Mouse (Mus musculus) kidney, postnatal 0 days (tissue): ENCODE measurements around the gene Smad5. TPM values are rescaled to one million over a fixed set of nuclear protein-coding genes. Genes with fewer than 3 reads are reported as not detected.
A peak's percentile ranks its signal among the peaks of the same experiment; 100 is the strongest.

Source experiments
- ATAC-seq: fragments of 200-750 bp; cut with Nextera tagmentation; replicated peaks from 2 replicates; pipeline ENCODE4 v1.8.0; 2017; ENCODE audit warnings: low read depth, moderate number of reproducible peaks, moderate TSS enrichment, moderate library complexity; ENCODE audit not compliant: low FRiP score
- DNase-seq: peaks from one replicate; pipeline ENCODE4 v3.0.0-alpha.2; 2016; ENCODE audit warnings: low spot score
- H3K27ac ChIP-seq: fragments of 300-500 bp; sonication (generic); 2 replicates; pipeline ENCODE4 v1.5.1; 2014; ENCODE audit warnings: mild to moderate bottlenecking
- H3K27me3 ChIP-seq: fragments of 300-500 bp; sonication (generic); 2 replicates; pipeline ENCODE4 v1.6.1; 2014; ENCODE audit warnings: low read length, mixed read lengths; ENCODE audit not compliant: insufficient read depth
- H3K36me3 ChIP-seq: fragments of 300-500 bp; sonication (generic); 2 replicates; pipeline ENCODE4 v1.6.1; 2014; ENCODE audit warnings: low read length, mixed read lengths; ENCODE audit not compliant: insufficient read depth
- H3K4me1 ChIP-seq: fragments of 300-500 bp; sonication (generic); replicated peaks from 2 replicates; pipeline ENCODE4 v1.6.1; 2014; ENCODE audit warnings: antibody characterized with exemption, low read length, mixed read lengths; ENCODE audit not compliant: insufficient read depth
- H3K4me2 ChIP-seq: fragments of 300-500 bp; sonication (generic); 2 replicates; pipeline ENCODE4 v1.6.1; 2014; ENCODE audit warnings: mild to moderate bottlenecking, low read length, moderate library complexity, mixed read lengths
- H3K4me3 ChIP-seq: fragments of 300-500 bp; sonication (generic); replicated peaks from 2 replicates; pipeline ENCODE4 v1.5.1; 2014; ENCODE audit warnings: low read depth, low read length
- H3K9ac ChIP-seq: fragments of 300-500 bp; sonication (generic); 2 replicates; pipeline ENCODE4 v1.6.1; 2014; ENCODE audit warnings: low read depth, low read length
- H3K9me3 ChIP-seq: fragments of 300-500 bp; sonication (generic); replicated peaks from 2 replicates; pipeline ENCODE4 v1.6.1; 2016; ENCODE audit warnings: low read length, inconsistent platforms, mixed read lengths
- CTCF ChIP-seq: IDR thresholded peaks from 2 replicates; pipeline ENCODE4 v1.5.1; 2016; ENCODE audit warnings: antibody characterized with exemption, low read depth, mild to moderate bottlenecking, moderate library complexity
- WGBS: fragments of 180-500 bp; shearing (Covaris S2); extraction: QIAGEN DNeasy Blood & Tissue Kit; methylation state at CpG from one replicate; pipeline ENCODE4 v1.1.7; 2014; 5-methylcytosine and 5-hydroxymethylcytosine counted together
- polyA plus RNA-seq: library from polyadenylated mRNA; unstranded; fragments of >200 nt; fragmentation: Nextera tagmentation; extraction: Ambion mirVana; gene quantifications from 2 replicates; pipeline ENCODE4 v1.2.1, GENCODE M21; 2015

Gene Smad5
- polyA plus RNA-seq, 1 experiment from 2014 or later: 23.9 TPM

DNA sequence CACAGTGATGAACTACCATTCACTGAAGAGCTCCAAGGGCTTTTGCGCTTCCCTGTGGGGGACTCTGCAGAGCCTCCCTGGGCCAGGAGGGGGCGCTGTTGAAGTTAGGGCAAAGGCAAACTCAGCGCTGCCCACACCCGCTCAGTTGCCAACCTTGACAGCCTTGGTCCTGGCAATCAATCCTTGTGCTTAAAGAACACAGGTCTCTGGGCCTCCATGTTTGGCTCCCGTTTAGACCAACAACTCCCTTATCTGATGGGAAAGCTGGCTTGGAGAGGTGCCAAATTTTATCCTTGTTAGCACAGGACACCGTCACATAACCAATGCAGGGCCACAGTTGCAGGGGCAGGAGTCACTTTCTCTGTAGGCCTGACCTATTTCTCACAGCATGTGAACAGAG, 53.1 kb downstream of the Smad5 start:
- ATAC-seq (no peak), DNase-seq (no peak)
- Histone ChIP-seq H3K36me3 (no peaks in the 10 kb centered on the region), H3K4me1 (peaks cover 12% of the 10 kb centered on the region), H3K27ac (no peak overlapping the region), H3K4me3 (no peak overlapping the region), H3K9ac (no peak overlapping the region), H3K27me3 (peaks cover 24% of the 10 kb centered on the region), H3K4me2 (no peak overlapping the region), H3K9me3 (no peaks in the 10 kb centered on the region)
- whole genome bisulfite sequencing: 63% methylated on average over 6 of the region's 6 CpGs
- peak; percentile 47 for TF ChIP-seq CTCF

DNA sequence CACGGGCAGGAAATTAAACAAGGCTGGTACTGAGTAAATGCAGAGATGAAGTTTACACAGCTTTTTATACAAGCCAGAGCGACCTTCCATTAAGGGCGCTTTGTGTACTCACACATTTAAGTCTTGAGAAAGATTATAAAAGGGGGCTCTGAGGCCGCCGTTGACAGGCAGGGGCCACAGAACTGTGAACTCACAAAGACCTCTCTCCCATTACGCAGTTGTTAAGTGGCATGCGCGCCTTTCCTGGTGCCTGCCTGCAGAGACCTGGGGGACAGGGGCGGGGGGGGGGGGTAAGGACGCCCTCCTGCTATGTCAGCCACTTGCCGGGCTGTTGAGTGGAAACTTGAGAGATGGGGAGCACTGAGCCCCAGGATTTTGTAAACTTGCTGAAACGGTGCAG, 54.4 kb downstream of the Smad5 start:
- TF ChIP-seq CTCF: no peak
- WGBS: 59% methylated on average over 12 of the region's 12 CpGs
- Histone ChIP-seq H3K9me3 (no peaks in the 10 kb centered on the region), H3K9ac (no peak overlapping the region), H3K36me3 (no peaks in the 10 kb centered on the region), H3K27me3 (peaks cover 18% of the 10 kb centered on the region; the same call in 1 of the 2 replicates), H3K4me1 (peaks cover 12% of the 10 kb centered on the region), H3K4me2 (no peak overlapping the region), H3K4me3 (no peak overlapping the region), H3K27ac (no peak overlapping the region)
- no peak for ATAC-seq
- no peak for DNase-seq

DNA sequence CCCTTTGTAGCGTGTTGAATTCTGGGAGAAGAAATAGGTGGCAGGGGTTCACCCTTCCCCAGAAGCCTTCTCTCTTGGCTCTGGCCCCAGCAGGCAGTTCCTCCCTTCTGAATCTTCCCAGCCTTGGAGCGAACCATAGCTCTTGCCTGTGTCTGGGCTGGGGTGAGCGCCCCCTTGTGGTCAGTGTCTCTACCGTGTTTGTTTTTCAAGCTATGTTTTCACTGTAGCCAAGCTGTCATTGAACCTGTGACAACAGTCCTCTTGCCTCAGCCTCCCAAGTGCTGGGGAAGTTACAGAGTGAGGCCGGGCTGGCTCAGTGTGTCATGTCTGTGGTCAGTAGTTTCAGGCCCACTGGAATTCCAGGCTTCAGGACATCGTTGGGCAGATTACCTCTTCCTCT, 55.7 kb downstream of the Smad5 start:
- Histone ChIP-seq H3K9ac (no peak overlapping the region), H3K9me3 (no peaks in the 10 kb centered on the region), H3K27ac (no peak overlapping the region), H3K4me3 (no peak overlapping the region), H3K36me3 (no peaks in the 10 kb centered on the region), H3K27me3 (peaks cover 7% of the 10 kb centered on the region; the same call in 1 of the 2 replicates), H3K4me1 (peaks cover under 1% of the 10 kb centered on the region; the same call in 1 of the 2 replicates), H3K4me2 (no peak overlapping the region)
- ATAC-seq (no peak), DNase-seq (peak; percentile 85)
- peak; percentile 93 for TF ChIP-seq CTCF
- 29% methylated on average over 6 of the region's 6 CpGs for WGBS

DNA sequence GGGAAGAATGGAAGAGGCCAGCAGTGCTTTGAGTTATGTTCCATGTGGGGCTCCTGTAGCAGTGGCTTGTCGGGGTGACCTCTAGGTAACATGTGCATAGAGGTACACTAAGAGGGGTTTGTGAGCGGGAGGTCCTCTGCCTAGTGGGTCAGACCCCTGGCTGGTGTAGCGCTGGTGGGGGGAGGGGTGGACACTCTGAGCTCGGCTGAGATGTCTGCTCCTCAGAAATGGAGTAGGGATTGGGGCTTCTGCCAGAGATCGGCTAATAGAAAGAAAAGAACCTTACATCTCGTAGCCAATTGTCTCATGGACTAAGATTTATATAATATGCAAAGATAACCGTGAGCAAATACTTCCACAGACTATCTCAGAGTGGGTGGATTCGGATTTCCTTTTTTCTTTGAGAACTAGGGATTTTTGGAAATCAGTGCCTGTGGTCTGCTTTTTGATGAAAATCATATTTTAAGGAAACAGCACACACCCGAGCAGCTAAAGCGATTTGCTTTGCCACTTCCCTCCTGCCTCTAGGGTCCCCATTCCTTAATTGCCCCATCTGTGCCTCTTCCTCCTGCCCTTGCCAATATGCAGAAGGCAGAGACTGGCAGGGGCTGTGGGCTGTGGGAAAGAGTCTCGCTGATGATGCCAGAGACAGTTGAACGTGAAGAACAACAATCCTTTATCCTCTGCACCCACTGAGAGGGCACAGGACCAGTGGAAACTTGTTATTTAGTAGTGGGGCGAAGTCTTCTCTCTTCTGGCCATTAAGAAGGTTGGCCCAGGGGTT, 59.8 kb downstream of the Smad5 start:
- H3K27ac ChIP-seq: no peak overlapping the region
- ATAC-seq: no peak
- no peak overlapping the region for H3K4me2 ChIP-seq
- no peak overlapping the region for H3K9ac ChIP-seq
- no peaks in the 10 kb centered on the region for H3K9me3 ChIP-seq
- H3K36me3 ChIP-seq: no peaks in the 10 kb centered on the region
- no peaks in the 10 kb centered on the region for H3K27me3 ChIP-seq
- H3K4me1 ChIP-seq: no peaks in the 10 kb centered on the region
- TF ChIP-seq CTCF: no peak
- no peak overlapping the region for H3K4me3 ChIP-seq
- DNase-seq: no peak
- 42% methylated on average over 13 of the region's 13 CpGs for WGBS

DNA sequence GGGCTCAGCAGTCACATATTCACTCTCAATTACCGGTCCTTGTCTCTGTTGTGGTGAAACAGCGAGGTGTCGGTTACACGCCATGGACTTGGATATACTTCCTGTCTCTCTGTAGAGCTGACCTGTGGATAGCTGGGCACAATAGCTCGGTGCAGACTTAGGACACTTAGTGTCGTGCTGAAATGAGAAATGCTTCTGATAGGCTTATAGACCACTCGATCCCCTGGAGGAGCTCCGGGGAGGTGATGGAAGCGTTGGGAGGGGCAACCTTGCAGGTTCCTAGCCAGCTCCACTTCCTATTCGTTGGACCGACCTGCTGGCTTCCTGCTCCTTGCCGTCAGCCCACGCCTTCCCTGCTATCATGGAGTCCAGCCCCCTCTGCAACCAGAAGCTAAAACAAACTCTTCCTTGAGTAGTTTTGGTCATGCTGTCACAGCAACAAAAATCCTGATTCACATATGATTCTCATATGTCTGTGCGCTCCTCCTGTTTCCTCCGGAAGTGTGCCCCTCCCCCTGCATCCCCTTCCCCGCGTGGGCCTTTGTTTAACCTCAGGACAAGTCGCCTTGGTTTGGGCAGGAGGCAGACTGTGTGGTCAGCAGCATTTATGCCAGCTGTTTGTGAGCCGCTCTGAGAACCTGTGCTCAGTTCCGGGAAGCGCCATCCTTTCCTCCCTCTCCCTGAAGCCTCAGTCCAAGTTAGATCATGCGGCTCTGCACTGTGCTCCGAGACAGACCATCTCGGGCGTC, 62.6 kb downstream of the Smad5 start:
- no peak for TF ChIP-seq CTCF
- Histone ChIP-seq H3K4me2 (peak overlapping the region; percentile 50), H3K9ac (no peak overlapping the region), H3K27ac (no peak overlapping the region), H3K4me1 (no peaks in the 10 kb centered on the region), H3K9me3 (no peaks in the 10 kb centered on the region), H3K27me3 (no peaks in the 10 kb centered on the region), H3K36me3 (no peaks in the 10 kb centered on the region), H3K4me3 (0 out of 2 replicates have a peak overlapping the region, but pooled peaks have one; percentile 6)
- DNase-seq (peak; percentile 55), ATAC-seq (peak; percentile 43; the same call in 1 of the 2 replicates)
- WGBS: 29% methylated on average over 25 of the region's 25 CpGs

DNA sequence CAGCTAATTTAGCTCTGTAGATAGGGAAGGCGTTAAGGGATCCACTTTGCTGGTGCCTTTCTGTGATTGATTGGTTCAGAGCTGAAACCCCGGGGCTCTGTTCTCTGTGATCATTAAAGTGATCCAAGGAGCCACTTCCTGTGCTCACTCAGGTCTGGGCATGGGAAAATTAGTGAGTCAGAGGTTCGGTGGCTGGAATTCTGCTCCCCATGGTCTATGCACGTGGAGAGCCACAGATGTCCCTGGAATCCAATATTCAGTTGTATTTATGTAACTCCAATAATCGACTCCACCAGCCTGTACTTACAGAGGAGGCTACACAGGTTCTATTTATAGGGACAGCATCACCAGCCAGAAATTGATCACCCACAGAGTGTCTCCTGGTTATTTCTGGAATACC, 63.4 kb downstream of the Smad5 start:
- ATAC-seq: no peak
- Histone ChIP-seq H3K36me3 (no peaks in the 10 kb centered on the region), H3K9ac (no peak overlapping the region), H3K27ac (no peak overlapping the region), H3K27me3 (no peaks in the 10 kb centered on the region), H3K4me3 (no peak overlapping the region), H3K4me2 (no peak overlapping the region), H3K4me1 (no peaks in the 10 kb centered on the region), H3K9me3 (no peaks in the 10 kb centered on the region)
- TF ChIP-seq CTCF: no peak
- 32% methylated on average over 5 of the region's 5 CpGs for WGBS
- DNase-seq: no peak
